ENCODE assay signal across 8 mouse cellular contexts in the genomic region with DNA sequence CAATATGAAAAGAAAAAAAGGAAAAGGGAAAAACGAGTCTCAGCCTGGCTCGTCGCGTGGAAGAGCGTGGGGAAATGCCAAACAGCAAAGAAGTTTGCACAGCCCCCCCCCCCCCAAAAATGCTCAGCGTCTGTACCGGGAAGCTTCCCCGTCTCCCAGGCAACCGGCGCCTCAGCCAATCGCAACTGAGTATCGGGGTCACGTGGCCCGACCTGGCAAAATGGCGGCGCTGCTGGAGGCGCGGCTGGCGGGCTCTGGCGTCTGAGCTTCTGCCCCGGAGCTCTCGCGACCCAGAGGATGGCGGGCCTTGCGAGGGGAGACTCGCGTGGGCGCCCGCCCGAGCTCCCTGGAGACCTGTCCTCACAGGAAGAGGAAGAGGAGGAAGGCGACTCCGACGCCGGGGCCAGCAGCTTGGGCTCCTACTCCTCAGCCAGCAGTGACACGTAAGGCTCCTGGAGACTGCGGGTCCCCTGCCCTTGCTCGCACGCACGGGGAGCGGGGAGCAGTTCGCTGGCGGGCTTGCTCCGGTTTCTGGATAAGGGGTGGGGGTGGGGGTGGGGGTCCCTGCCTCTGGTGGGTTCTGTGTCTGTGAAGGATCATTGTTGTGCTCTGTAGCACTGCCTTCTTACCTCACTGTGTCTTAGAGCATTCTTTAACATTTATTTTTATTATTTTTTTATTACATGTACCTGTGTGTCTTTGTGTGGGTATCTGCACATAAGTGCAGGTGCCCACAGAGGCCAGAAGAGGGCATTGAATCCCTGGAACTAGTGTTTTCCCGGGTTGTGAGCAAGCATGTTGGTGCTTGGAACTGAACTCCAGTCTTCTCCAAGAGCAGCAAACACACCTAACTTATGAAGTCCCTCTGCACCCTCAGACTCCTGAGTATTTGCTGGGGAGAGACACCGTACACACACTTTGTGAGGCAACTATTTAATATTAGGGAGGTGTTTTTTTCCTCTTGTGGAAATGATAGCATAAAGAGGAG. TPM values are rescaled to one million over a fixed set of nuclear protein-coding genes. Genes with fewer than 3 reads are reported as not detected.
DNase-seq lines count a peak whose midpoint lies in the region; ATAC-seq and TF ChIP-seq lines count a peak whose summit lies in the region.

No protein-coding gene starts in this region.

- peak; percentile 28; the same call in 1 of the 2 replicates for TF ChIP-seq CTCF in lung, postnatal 0 days (IDR thresholded peaks at IDR 0.05)

- H3K4me3 ChIP-seq in hindbrain, embryonic 11.5 days (ENCODE audit: low read depth, low read length) = peak overlapping the region; percentile 82
- peak overlapping the region; percentile 75 for H3K4me3 ChIP-seq in lung, postnatal 0 days (ENCODE audit: low read depth, low read length)

- no peak for TF ChIP-seq EP300 in lung, postnatal 0 days (IDR thresholded peaks at IDR 0.05)

- H3K9ac ChIP-seq in hindbrain, embryonic 11.5 days (ENCODE audit: low read depth, low read length) = peak overlapping the region; percentile 82
- peak overlapping the region; percentile 56 for H3K9ac ChIP-seq in lung, postnatal 0 days (replicated peaks; ENCODE audit: low read depth)

- H3K27me3 ChIP-seq in hindbrain, embryonic 11.5 days (ENCODE audit: control insufficient read depth, insufficient read depth, low read length) = no peaks in the 10 kb centered on the region
- H3K27me3 ChIP-seq in lung, postnatal 0 days (replicated peaks; ENCODE audit: insufficient read depth, low read length) = no peaks in the 10 kb centered on the region

- no peaks in the 10 kb centered on the region for H3K4me1 ChIP-seq in hindbrain, embryonic 11.5 days (replicated peaks; ENCODE audit: control insufficient read depth, insufficient read depth, low read length)
- no peaks in the 10 kb centered on the region for H3K4me1 ChIP-seq in lung, postnatal 0 days (ENCODE audit: insufficient read depth, low read depth, low read length)

- peak; percentile 95 for DNase-seq in NIH3T3 (ENCODE audit: low read depth)
- peak; percentile 86 for DNase-seq in cerebellum, adult 9-11 months
- DNase-seq in frontal cortex, adult 2 months (ENCODE audit: extremely low spot score in 1 of 2, low spot score in 1 of 2) = peak; percentile 59 to 89
- peak; percentile 94 for DNase-seq in hindbrain, embryonic 11.5 days (ENCODE audit: low spot score)
- DNase-seq in layer of hippocampus, postnatal 10 days (ENCODE audit: low spot score in 2 of 2) = peak; percentile 91 to 94
- DNase-seq in lung, postnatal 0 days (ENCODE audit: low spot score) = peak; percentile 92
- DNase-seq in ovary, postnatal 10 days (ENCODE audit: low spot score) = peak; percentile 85
- peak; percentile 90 for DNase-seq in thymus, postnatal 0 days (ENCODE audit: low spot score)

- ATAC-seq in hindbrain, embryonic 11.5 days (ENCODE audit: low FRiP score) = peak; percentile 97
- ATAC-seq in lung, postnatal 0 days = peak; percentile 98

- H3K27ac ChIP-seq in hindbrain, embryonic 11.5 days (ENCODE audit: low read depth, low read length) = peak overlapping the region; percentile 53; the same call in 1 of the 2 replicates
- no peak overlapping the region; the same call in 1 of the 2 replicates for H3K27ac ChIP-seq in lung, postnatal 0 days (ENCODE audit: low read length)

- no peaks in the 10 kb centered on the region for H3K9me3 ChIP-seq in hindbrain, embryonic 11.5 days (ENCODE audit: control insufficient read depth, low read length)
- no peaks in the 10 kb centered on the region for H3K9me3 ChIP-seq in lung, postnatal 0 days (ENCODE audit: low read length)

- H3K4me2 ChIP-seq in hindbrain, embryonic 11.5 days (replicated peaks; ENCODE audit: low read depth, low read length) = peak overlapping the region; percentile 65
- peak overlapping the region; percentile 73 for H3K4me2 ChIP-seq in lung, postnatal 0 days (replicated peaks; ENCODE audit: low read depth, low read length)

- H3K36me3 ChIP-seq in hindbrain, embryonic 11.5 days (ENCODE audit: control insufficient read depth, insufficient read depth, low read length) = no peaks in the 10 kb centered on the region
- H3K36me3 ChIP-seq in lung, postnatal 0 days (ENCODE audit: insufficient read depth, low read length) = no peaks in the 10 kb centered on the region

- WGBS in hindbrain, embryonic 11.5 days = 4% methylated on average over 43 of the region's 45 CpGs
- WGBS in lung, postnatal 0 days = 4% methylated on average over 39 of the region's 45 CpGs

RNA-seq across cellular contexts. Expression of a gene that starts 9.8 kb away (rescaled TPM):
- 6.9 and 8.8 TPM in 2 replicates for polyA plus RNA-seq in frontal cortex, adult 2 months (2012; rRNA removed)
- 8.5 and 9.1 TPM in 2 replicates for polyA plus RNA-seq in hindbrain, embryonic 11.5 days (2014; fragmentation: Nextera tagmentation; extraction: Ambion mirVana)
- 1 to 10 TPM; 4.8 to 6.3 TPM for total RNA-seq in layer of hippocampus, postnatal 10 days (2021)
- 1.1 and 1.8 TPM in 2 replicates for polyA plus RNA-seq in lung, postnatal 0 days (2015; fragmentation: Nextera tagmentation; extraction: Ambion mirVana)
- 1.2 and 1.5 TPM in 2 replicates for polyA plus RNA-seq in thymus, postnatal 0 days (2015; fragmentation: Nextera tagmentation; extraction: Ambion mirVana)
